Mouse (Mus musculus) forebrain, embryonic 10.5 days (tissue): ENCODE results near the gene Rtl10. TPM values are rescaled to one million over a fixed set of nuclear protein-coding genes. Genes with fewer than 3 reads are reported as not detected.
"Not testable (repeated sequence)": the region's sequence is repeated elsewhere in the genome, so short reads cannot be mapped to it uniquely, and the experiment has no call there.

Experiments used
- DNase-seq: peaks from one replicate; pipeline ENCODE4 v3.0.0-alpha.2; 2017; ENCODE audit warnings: low spot score; ENCODE audit errors: extremely low spot score
- H3K27ac ChIP-seq: fragments of 300-500 bp; sonication (generic); 2 replicates; pipeline ENCODE4 v1.5.1; 2016; ENCODE audit warnings: mild to moderate bottlenecking
- H3K27me3 ChIP-seq: fragments of 300-500 bp; sonication (generic); 2 replicates; pipeline ENCODE4 v1.6.1; 2016; ENCODE audit warnings: mild to moderate bottlenecking; ENCODE audit not compliant: poor library complexity, severe bottlenecking
- H3K36me3 ChIP-seq: fragments of 300-500 bp; sonication (generic); replicated peaks from 2 replicates; pipeline ENCODE4 v1.6.1; 2016; ENCODE audit warnings: mild to moderate bottlenecking, moderate library complexity
- H3K4me1 ChIP-seq: fragments of 300-500 bp; sonication (generic); 2 replicates; pipeline ENCODE4 v1.6.1; 2016
- H3K4me3 ChIP-seq: fragments of 300-500 bp; sonication (generic); 2 replicates; pipeline ENCODE4 v1.5.1; 2016; ENCODE audit warnings: mild to moderate bottlenecking, moderate library complexity
- H3K9me3 ChIP-seq: fragments of 300-500 bp; sonication (generic); 2 replicates; pipeline ENCODE4 v1.6.1; 2016; ENCODE audit warnings: mild to moderate bottlenecking, moderate library complexity
- WGBS: fragments of 180-500 bp; shearing (Covaris S2); methylation state at CpG from one replicate; pipeline ENCODE4 v1.1.7; 2016; 5-methylcytosine and 5-hydroxymethylcytosine counted together
- polyA plus RNA-seq: library from polyadenylated mRNA; unstranded; fragments of >200 nt; fragmentation: Nextera tagmentation; extraction: Ambion mirVana; gene quantifications from 2 replicates; pipeline ENCODE4 v1.2.1, GENCODE M21; 2016

Gene Rtl10
- polyA plus RNA-seq, 1 experiment from 2014 or later, result 2.3 TPM

DNA sequence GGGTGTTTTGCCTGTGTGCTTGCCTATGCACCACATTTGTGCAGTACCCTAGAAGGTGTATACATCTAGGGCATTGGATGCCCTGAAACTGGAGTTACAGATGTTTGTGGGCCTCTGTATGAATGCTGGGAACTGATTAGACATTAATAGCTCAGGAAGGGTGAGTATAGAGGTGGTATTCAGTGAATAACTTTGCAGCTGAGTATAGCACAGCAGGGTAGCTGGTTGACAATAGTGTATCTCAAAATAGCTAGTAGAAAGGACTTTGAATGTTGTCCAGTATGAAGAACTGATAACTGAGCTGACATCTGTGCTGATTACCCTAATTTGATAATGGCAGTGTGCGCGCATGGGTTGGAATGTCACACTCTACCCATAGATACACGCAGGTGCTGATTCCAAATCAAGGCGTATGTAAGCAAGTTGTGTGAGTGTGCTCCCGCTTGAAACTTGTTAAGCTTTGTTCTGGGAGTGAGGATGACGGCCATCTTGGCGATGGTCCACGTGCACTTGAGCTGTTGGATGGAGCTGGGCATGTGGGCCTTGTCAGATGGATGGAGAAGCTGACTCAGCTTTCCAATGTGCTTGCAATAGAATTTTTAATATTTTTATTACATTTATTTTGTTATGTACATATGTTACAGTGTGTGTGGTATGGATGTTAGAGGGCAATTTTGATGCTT, 25.0 kb downstream of the Rtl10 start:
- H3K27ac ChIP-seq, result no peak overlapping the region
- no peaks in the 10 kb centered on the region; the same call in 1 of the 2 replicates for H3K36me3 ChIP-seq
- H3K4me3 ChIP-seq, result no peak overlapping the region
- WGBS, result 94% methylated on average over 8 of the region's 8 CpGs
- H3K9me3 ChIP-seq, result 0 out of 2 replicates have a peak, but pooled peaks cover 3% of the 10 kb centered on the region
- no peaks in the 10 kb centered on the region for H3K27me3 ChIP-seq
- no peaks in the 10 kb centered on the region for H3K4me1 ChIP-seq
- DNase-seq, result no peak

DNA sequence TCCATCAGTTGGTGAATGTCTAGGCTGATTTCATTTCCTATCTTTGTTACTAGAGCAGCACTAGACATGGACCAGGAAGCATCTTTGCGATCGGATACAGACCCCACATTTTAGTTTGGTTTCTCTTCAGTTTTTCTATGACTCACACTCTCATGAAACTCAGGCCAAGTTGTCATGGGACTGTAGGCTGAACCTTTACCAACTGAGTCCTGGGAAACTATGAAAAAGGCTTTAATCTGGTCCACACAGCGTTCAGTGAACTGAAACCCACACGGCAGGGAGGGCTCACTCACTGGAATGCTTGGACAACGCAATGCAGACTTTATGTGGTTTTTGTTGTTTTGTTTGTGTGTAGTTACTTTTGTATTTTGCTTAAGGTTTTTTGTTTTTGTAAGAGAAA, 30.0 kb downstream of the Rtl10 start:
- no peak for DNase-seq
- 88% methylated on average over 5 of the region's 5 CpGs for WGBS
- Histone ChIP-seq H3K9me3 (peaks cover 10% of the 10 kb centered on the region; the same call in 1 of the 2 replicates), H3K27ac (no peak overlapping the region), H3K4me1 (no peaks in the 10 kb centered on the region), H3K4me3 (no peak overlapping the region), H3K36me3 (peaks cover 5% of the 10 kb centered on the region; the same call in 1 of the 2 replicates), H3K27me3 (no peaks in the 10 kb centered on the region)

DNA sequence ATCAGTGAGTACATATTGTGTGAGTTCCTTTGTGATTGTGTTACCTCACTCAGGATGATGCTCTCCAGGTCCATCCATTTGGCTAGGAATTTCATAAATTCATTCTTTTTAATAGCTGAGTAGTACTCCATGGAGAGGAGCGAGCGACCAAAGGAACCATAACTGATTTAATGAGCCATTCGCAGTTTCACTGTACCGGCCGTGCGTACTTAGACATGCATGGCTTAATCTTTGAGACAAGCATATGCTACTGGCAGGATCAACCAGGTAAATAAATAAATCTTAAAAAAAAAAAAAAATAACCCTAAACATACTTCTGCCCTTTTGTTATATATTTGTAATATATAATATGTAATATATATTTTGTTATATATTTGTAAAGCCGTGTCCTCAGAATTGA, 34.4 kb downstream of the Rtl10 start:
- WGBS, result 96% methylated on average over 7 of the region's 7 CpGs
- not testable (repeated sequence) for H3K4me3 ChIP-seq, DNase-seq

DNA sequence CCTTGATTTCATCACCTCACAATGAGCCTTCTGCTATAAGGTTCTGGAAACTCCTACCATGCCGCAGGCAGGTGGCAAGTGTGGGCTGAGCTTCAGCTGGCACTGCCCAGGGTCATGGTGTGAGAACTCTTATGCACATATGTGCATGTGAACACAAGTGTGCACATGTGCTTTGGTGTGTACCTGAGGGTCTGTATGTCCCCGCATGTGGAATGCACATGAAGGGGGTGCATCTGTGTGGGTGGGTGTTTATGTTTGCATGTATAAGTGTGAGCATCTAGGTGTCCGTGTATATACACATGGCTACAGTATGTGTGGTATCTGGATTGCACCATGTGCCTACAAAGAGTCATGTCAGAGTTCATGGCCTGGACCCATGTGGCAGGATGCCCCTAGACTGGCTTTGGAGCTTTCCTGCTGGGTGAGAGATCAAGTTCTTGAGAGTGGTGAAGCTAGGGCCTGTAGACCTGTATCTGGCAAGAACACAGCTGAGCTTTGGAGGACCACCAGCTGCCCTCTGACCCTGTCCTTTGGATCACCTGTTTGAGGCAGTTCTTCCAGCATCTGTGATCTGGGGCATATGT, 38.8 kb downstream of the Rtl10 start:
- Histone ChIP-seq H3K36me3 (no peaks in the 10 kb centered on the region), H3K27me3 (no peaks in the 10 kb centered on the region), H3K4me3 (no peak overlapping the region), H3K4me1 (peaks cover 7% of the 10 kb centered on the region; the same call in 1 of the 2 replicates), H3K9me3 (no peaks in the 10 kb centered on the region), H3K27ac (no peak overlapping the region)
- no peak for DNase-seq
- 93% methylated on average over 3 of the region's 3 CpGs for WGBS

More for the DNA sequence above, 34.4 kb downstream of the Rtl10 start:
- not testable (repeated sequence) for H3K27ac ChIP-seq, H3K9me3 ChIP-seq, H3K4me1 ChIP-seq, H3K36me3 ChIP-seq, H3K27me3 ChIP-seq

DNA sequence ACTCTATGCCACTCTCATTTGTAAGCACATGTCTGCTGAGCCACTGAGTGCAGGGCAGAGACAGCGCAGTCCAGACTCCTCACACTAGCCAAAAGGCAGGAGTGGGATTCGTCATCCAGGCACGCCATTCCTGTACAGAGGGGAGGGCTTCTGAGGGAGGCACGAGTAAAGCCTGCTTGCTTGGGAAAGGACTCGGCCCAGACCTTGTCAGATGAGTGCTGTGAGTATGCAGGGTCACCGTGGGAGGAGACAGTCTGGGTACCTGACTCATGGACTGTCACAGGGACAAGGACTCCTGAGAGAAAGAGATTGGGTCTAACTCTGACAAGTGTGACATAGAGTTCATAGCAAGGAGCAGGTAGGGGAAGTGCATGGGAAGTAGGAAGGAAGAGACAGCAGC, 40.6 kb downstream of the Rtl10 start:
- Histone ChIP-seq H3K9me3 (no peaks in the 10 kb centered on the region), H3K4me3 (no peak overlapping the region), H3K27me3 (no peaks in the 10 kb centered on the region), H3K36me3 (no peaks in the 10 kb centered on the region), H3K27ac (no peak overlapping the region), H3K4me1 (peaks cover 7% of the 10 kb centered on the region; the same call in 1 of the 2 replicates)
- 79% methylated on average over 6 of the region's 6 CpGs for WGBS
- no peak for DNase-seq

DNA sequence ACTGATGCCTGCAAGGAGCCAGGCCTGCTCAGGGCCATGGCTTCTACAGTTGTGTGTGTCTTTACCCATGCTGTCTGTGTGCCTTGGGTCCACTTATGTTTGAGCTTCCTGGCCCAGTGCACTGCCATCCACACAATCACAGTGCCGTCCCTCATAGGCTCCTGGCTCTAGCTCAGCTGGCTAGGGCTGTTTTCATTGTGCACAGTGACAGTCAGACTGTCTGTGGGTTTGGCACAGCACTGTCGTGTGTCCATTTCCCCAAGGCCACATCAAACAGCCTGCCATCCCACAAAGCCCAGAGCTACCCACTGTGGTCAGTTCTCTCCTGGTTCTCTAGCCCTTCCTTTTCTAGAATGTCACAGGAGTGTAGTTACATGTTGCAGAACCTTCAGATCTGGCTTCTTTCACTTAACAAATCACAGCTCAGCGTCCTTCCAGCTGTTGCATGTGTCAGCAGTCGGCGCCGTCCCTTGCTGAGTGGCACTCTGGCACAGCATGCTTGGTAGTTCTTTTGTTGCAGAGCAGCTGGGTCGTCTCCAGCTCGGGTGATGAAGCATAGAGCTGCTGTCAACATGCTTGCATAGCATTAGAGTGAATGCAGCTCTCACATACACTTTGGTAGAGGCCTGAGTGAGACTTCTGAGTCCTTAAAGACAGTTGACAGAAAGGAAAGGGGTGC, 44.6 kb downstream of the Rtl10 start:
- DNase-seq, result no peak
- no peaks in the 10 kb centered on the region for H3K36me3 ChIP-seq
- H3K4me3 ChIP-seq, result no peak overlapping the region
- H3K27ac ChIP-seq, result no peak overlapping the region
- WGBS, result 83% methylated on average over 8 of the region's 8 CpGs
- H3K27me3 ChIP-seq, result no peaks in the 10 kb centered on the region
- no peaks in the 10 kb centered on the region for H3K9me3 ChIP-seq
- peaks cover 5% of the 10 kb centered on the region; the same call in 1 of the 2 replicates for H3K4me1 ChIP-seq

DNA sequence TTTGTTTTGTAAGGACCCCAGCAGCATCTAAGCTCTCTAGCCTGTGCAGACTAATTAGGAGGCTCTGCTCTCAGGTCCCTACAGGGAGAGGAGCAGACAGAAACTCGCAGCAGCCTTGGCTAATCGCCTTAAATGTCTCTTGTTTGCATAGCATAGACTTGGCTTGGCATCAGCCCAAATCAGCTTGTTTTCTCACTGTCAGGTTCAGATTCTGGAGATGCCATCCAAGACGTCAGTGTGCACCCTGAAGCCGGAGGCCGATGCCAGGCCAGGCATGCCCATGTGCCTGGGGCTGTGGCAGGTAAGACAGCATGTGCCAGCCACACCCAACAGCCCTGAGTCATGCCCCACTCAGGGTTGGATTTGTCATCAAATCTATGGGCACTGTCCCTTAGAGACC, 49.2 kb downstream of the Rtl10 start:
- Histone ChIP-seq H3K4me1 (peaks cover 24% of the 10 kb centered on the region), H3K27me3 (no peaks in the 10 kb centered on the region)
- whole genome bisulfite sequencing, result 92% methylated on average over 5 of the region's 5 CpGs

More for the DNA sequence above, 49.2 kb downstream of the Rtl10 start:
- no peaks in the 10 kb centered on the region for H3K9me3 ChIP-seq
- DNase-seq, result no peak
- H3K4me3 ChIP-seq, result no peak overlapping the region
- no peaks in the 10 kb centered on the region for H3K36me3 ChIP-seq
- H3K27ac ChIP-seq, result no peak overlapping the region

Other genes with a start within 250 kb of the Rtl10 start
- 3.0 and 5.8 TPM in 2 replicates for gene Gm49776, start 240.6 kb upstream of the Rtl10 start, polyA plus RNA-seq
- 48.9 and 49.7 TPM in 2 replicates for gene Dgcr8, start 209.7 kb upstream of the Rtl10 start, polyA plus RNA-seq
- 35.7 and 37.1 TPM in 2 replicates for gene Tango2, start 150.8 kb upstream of the Rtl10 start, polyA plus RNA-seq
- 116 TPM in 2 replicates for gene Arvcf, start 150.7 kb upstream of the Rtl10 start, polyA plus RNA-seq
- 31.6 and 35.1 TPM in 2 replicates for gene Txnrd2, start 72.5 kb upstream of the Rtl10 start, polyA plus RNA-seq
- gene Comt, start 72.0 kb upstream of the Rtl10 start, polyA plus RNA-seq, result 58.1 and 60.1 TPM in 2 replicates
- 17.2 and 22.5 TPM in 2 replicates for gene Gnb1l, start 188 bp upstream of the Rtl10 start, polyA plus RNA-seq
- 0.95 and 1.1 TPM in 2 replicates for gene Tbx1, start 91.8 kb downstream of the Rtl10 start, polyA plus RNA-seq
- 3.0 and 3.2 TPM in 2 replicates for gene Gp1bb, start 123.5 kb downstream of the Rtl10 start, polyA plus RNA-seq
- gene Gm49601, start 127.5 kb downstream of the Rtl10 start, polyA plus RNA-seq, result 2.3 and 2.4 TPM in 2 replicates
- 21.0 and 21.5 TPM in 2 replicates for gene Sept5, start 131.1 kb downstream of the Rtl10 start, polyA plus RNA-seq